Mouse (Mus musculus) thymus, adult 2 months (tissue): Measurements from ENCODE around the gene Tmem131. TPM values are rescaled to one million over a fixed set of nuclear protein-coding genes. Genes with fewer than 3 reads are reported as not detected.

Experiments
- DNase-seq: peaks from one replicate; pipeline ENCODE4 v3.0.0; 2021
- H3K27ac ChIP-seq: fragments of 200-500 bp; 2 replicates; pipeline ENCODE4 v1.5.1; 2012; ENCODE audit warnings: low read length, control low read depth; ENCODE audit not compliant: control insufficient read depth, insufficient read depth
- H3K27me3 ChIP-seq: fragments of 200-500 bp; 2 replicates; pipeline ENCODE4 v1.6.1; 2012; ENCODE audit warnings: mild to moderate bottlenecking, low read length, moderate library complexity, mixed read lengths; ENCODE audit not compliant: control insufficient read depth, insufficient read depth
- H3K36me3 ChIP-seq: fragments of 200-500 bp; 2 replicates; pipeline ENCODE4 v1.6.1; 2012; ENCODE audit warnings: mild to moderate bottlenecking, low read length, moderate library complexity; ENCODE audit not compliant: control insufficient read depth, insufficient read depth
- H3K4me1 ChIP-seq: fragments of 200-500 bp; replicated peaks from 2 replicates; pipeline ENCODE4 v1.6.1; 2012; ENCODE audit warnings: low read length; ENCODE audit not compliant: control insufficient read depth, insufficient read depth
- H3K4me3 ChIP-seq: fragments of 200-500 bp; 2 replicates; pipeline ENCODE4 v1.5.1; 2012; ENCODE audit warnings: mild to moderate bottlenecking, low read length, control low read depth, moderate library complexity; ENCODE audit not compliant: control insufficient read depth, insufficient read depth
- CTCF ChIP-seq: fragments of 200-500 bp; IDR thresholded peaks from 2 replicates; pipeline ENCODE4 v1.5.1; 2012; ENCODE audit warnings: mild to moderate bottlenecking, control low read depth, low read length, moderate library complexity, borderline replicate concordance; ENCODE audit not compliant: control insufficient read depth, poor library complexity, insufficient read depth; ENCODE audit errors: extremely low read depth
- POLR2A ChIP-seq: fragments of 200-500 bp; IDR thresholded peaks from 2 replicates; pipeline ENCODE4 v1.6.1; 2012; ENCODE audit warnings: mild to moderate bottlenecking, low read length, control low read depth, moderate library complexity; ENCODE audit not compliant: control insufficient read depth, poor library complexity, insufficient read depth; ENCODE audit errors: extremely low read depth
- WGBS: fragments of 180-500 bp; shearing (Covaris S2); methylation state at CpG from one replicate; pipeline ENCODE4 v1.1.7; 2018; 5-methylcytosine and 5-hydroxymethylcytosine counted together
- polyA plus RNA-seq: library from polyadenylated mRNA; depleted of rRNA; stranded (reverse); fragments of >200 nt; gene quantifications from 2 replicates; pipeline ENCODE4 v1.2.3, GENCODE M21; 2012

Tmem131 gene
- polyA plus RNA-seq, 1 experiment, result 51.1 TPM

DNA sequence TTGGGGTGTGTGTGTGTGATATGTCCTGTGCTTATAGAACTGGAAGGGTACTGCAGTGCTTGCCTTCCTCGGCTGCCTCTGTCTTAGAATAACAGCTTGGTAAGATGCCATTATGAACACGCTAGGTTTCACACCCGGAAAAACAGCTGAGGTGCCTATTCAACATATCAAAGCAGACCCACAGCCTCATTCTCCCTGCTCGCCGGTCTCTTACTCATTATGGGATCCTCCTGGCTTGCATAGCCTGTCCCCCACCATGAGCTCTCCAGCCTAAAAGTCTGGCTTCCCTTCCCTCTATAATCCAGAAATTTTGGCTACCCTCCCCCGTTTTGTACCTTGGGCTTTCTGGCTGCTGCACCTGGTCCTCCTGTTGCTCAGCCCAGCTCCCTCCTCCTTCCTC lies 40.9 kb upstream of the Tmem131 start:
- Histone ChIP-seq H3K27ac (no peak overlapping the region), H3K4me3 (no peak overlapping the region), H3K27me3 (no peaks in the 10 kb centered on the region), H3K36me3 (no peaks in the 10 kb centered on the region), H3K4me1 (no peaks in the 10 kb centered on the region; the same call in 1 of the 2 replicates)
- DNase-seq, result no peak
- TF ChIP-seq POLR2A, result no peak
- no peak for TF ChIP-seq CTCF
- 83% methylated on average over 6 of the region's 6 CpGs for WGBS

DNA sequence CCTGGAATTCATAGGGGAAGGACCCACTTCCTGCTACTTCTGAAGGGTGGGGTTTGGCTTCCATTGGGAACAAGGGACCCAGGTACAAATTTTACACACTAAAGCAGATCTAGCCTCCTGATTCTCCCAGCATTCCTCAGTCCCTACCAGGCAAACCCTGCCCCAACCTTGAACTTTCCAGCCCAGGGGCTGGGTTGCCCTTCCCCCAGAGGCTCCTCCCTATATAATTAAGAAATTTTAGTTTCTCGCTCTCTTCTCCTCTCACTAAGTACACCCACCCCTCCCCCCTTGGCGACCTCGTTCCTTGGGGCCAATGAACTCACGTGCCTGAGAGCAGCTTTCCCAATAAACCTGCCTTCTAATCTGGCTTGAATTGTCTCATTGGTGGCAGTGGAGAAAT lies 40.3 kb upstream of the Tmem131 start:
- Histone ChIP-seq H3K4me3 (no peak overlapping the region), H3K27me3 (no peaks in the 10 kb centered on the region), H3K27ac (no peak overlapping the region), H3K4me1 (no peaks in the 10 kb centered on the region; the same call in 1 of the 2 replicates), H3K36me3 (no peaks in the 10 kb centered on the region)
- TF ChIP-seq CTCF (no peak), POLR2A (no peak)
- 88% methylated on average over 4 of the region's 4 CpGs for WGBS
- DNase-seq, result no peak

DNA sequence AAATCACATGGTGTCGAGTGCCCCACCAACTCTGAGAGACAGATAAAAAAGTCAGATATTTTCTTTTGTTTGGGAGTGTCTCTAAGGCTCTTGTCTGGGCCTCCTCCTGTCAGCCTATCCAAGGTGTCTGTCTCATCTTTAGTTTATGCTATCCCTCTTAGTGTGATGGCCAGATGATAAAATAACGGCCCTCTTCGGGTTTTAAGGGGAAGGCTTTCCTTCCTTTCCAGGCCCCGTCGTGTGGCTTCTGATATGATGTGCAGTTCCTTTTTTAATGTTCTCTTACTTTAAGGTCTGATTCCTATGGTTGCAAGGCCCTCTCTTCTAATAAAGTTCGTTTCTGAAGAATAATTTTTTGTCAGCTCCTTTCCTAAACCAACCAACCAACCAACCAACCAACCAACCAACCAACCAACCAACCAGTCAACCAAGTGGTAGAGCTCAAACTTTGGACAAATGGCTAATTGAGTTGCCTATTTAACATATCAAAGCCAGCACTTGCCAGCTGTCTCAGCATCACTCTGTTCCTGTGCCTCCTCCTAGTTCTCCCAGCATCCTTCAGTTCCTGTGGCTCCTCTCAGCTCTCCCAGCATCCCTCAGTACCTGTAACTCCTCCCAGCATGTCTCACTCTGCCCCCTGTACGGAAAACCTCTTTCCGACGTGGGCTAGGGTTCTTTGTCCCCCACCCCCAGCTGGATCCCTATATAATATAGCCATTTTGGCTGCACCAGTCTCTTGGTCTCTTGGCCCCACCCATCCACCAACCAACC lies 38.9 kb upstream of the Tmem131 start:
- no peak overlapping the region for H3K27ac ChIP-seq
- TF ChIP-seq CTCF (no peak), POLR2A (no peak)
- WGBS, result 67% methylated on average over 9 of the region's 9 CpGs
- no peaks in the 10 kb centered on the region for H3K27me3 ChIP-seq
- no peak overlapping the region for H3K4me3 ChIP-seq
- no peaks in the 10 kb centered on the region; the same call in 1 of the 2 replicates for H3K4me1 ChIP-seq
- no peak for DNase-seq
- no peaks in the 10 kb centered on the region for H3K36me3 ChIP-seq

DNA sequence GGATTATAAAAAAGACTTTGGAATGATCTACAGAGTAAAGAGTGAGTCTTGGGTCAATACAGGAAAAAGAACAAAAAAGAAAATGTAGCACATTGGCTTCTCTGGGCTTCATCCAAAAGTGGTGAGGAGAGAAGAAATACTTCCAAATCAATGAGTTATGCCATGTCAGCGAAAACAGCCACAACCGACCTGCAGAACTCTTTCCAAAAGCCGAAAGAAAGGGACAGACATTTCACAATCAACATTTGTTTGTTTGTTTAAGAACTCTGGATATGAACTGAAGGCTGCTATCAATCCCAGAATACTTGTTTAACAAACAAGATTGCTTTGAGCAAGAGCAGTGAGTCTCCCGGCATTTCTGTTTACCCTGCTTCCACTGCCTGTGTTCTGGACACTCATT lies 33.3 kb upstream of the Tmem131 start:
- DNase-seq, result no peak
- Histone ChIP-seq H3K27me3 (no peaks in the 10 kb centered on the region), H3K4me1 (no peaks in the 10 kb centered on the region), H3K4me3 (no peak overlapping the region), H3K27ac (no peak overlapping the region), H3K36me3 (no peaks in the 10 kb centered on the region)
- 95% methylated on average over 4 of the region's 4 CpGs for WGBS
- TF ChIP-seq CTCF, result no peak
- TF ChIP-seq POLR2A, result no peak

DNA sequence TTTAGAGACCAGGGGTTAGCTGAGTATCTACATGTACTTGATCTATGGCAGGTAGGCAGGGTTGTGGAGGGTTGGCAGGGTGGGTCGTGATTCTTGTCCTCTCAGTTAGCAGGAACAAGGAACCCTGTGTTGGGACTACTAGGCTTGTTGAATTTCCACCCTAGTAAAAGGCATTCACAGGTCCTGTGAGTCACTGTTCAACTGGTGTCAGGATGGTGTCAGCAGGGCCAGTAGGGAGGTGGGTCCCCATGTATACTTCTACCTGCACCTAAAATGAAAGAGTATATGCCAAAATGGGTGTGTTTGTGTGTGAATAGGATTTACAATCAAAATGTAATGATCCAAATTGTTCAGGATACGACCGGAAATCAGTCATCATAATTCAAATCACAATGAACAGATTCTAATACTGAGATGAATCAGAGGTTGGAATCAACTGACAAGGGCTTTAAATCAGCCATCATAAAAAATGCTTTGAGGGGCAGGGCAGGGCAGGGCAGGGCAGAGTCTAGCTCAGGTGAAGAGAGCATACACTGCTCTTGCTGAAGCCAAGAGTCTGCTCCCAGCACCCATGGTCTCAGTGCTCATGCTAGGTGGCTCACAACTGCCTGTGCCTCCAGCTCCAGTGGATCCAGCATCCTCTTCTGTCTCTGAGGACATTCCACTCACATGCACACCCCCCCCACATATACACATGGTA lies 27.6 kb upstream of the Tmem131 start:
- Histone ChIP-seq H3K27me3 (no peaks in the 10 kb centered on the region), H3K36me3 (no peaks in the 10 kb centered on the region), H3K27ac (no peak overlapping the region), H3K4me3 (no peak overlapping the region), H3K4me1 (no peaks in the 10 kb centered on the region)
- DNase-seq, result no peak
- no peak for TF ChIP-seq CTCF
- no peak for TF ChIP-seq POLR2A
- 94% methylated on average over 3 of the region's 3 CpGs for WGBS

DNA sequence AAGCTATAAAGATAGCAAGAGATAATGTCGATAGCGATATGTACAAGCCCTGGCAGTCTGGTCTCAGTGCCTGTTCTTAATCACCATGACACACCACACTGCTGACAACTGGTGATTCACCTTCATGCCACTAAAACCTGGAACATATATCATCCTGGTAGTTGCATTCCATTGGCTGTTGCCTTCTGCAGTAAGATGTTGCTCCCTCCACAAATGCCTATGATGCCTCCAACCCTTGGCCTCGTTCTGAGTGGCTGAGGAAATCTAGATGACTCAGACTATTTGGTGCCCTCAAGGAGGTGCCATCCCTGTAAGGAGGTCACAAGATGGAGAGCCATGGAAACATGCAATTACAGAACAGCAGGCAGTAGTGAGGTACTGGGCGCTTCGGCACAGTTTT lies 22.4 kb upstream of the Tmem131 start:
- no peak for DNase-seq
- no peaks in the 10 kb centered on the region for H3K4me1 ChIP-seq
- H3K27ac ChIP-seq, result no peak overlapping the region
- no peak overlapping the region for H3K4me3 ChIP-seq
- WGBS, result 97% methylated on average over 5 of the region's 5 CpGs
- H3K36me3 ChIP-seq, result no peaks in the 10 kb centered on the region
- H3K27me3 ChIP-seq, result no peaks in the 10 kb centered on the region
- TF ChIP-seq POLR2A, result no peak
- TF ChIP-seq CTCF, result no peak
